Mouse (Mus musculus) CH12.LX (cell line): ENCODE results near the gene Ufd1.
"Not testable (repeated sequence)": the region's sequence is repeated elsewhere in the genome, so short reads cannot be mapped to it uniquely, and the experiment has no call there.

Experiments used
- CHD2 ChIP-seq: IDR thresholded peaks from 2 replicates; pipeline ENCODE4 v1.6.1; 2011; ENCODE audit warnings: low read length, improper control_type of control experiment
- CTCF ChIP-seq, 2 experiments: IDR thresholded peaks in 1 of 2; conservative IDR thresholded peaks in 1 of 2; 2 replicates each; pipeline ENCODE4 v1.5.1; 2011 to 2012; ENCODE audit warnings: low read depth in 2 of 2, low read length in 2 of 2, improper control_type of control experiment in 1 of 2, inconsistent platforms in 1 of 2, mild to moderate bottlenecking in 1 of 2, moderate library complexity in 1 of 2
- E2F4 ChIP-seq: IDR thresholded peaks from 2 replicates; pipeline ENCODE4 v1.6.1; 2011; ENCODE audit warnings: low read depth, low read length, improper control_type of control experiment; ENCODE audit not compliant: insufficient replicate concordance
- EP300 ChIP-seq: IDR thresholded peaks from 2 replicates; pipeline ENCODE4 v1.6.1; 2011; ENCODE audit warnings: low read length, improper control_type of control experiment
- MXI1 ChIP-seq: IDR thresholded peaks from 2 replicates; pipeline ENCODE4 v1.6.1; 2011; ENCODE audit warnings: mild to moderate bottlenecking, low read depth, low read length, improper control_type of control experiment
- MYC ChIP-seq: IDR thresholded peaks from 2 replicates; pipeline ENCODE4 v1.6.1; 2011; ENCODE audit warnings: low read depth, mild to moderate bottlenecking, improper control_type of control experiment, low read length
- POLR2A ChIP-seq: IDR thresholded peaks from 2 replicates; pipeline ENCODE4 v1.6.1; 2011; ENCODE audit warnings: low read depth, mild to moderate bottlenecking, improper control_type of control experiment, low read length
- RCOR1 ChIP-seq: conservative IDR thresholded peaks from 2 replicates; pipeline ENCODE4 v1.6.1; 2012; ENCODE audit warnings: low read depth, mild to moderate bottlenecking, inconsistent platforms, low read length, improper control_type of control experiment
- TCF12 ChIP-seq: IDR thresholded peaks from 2 replicates; pipeline ENCODE4 v1.6.1; 2014; ENCODE audit warnings: low read depth, mild to moderate bottlenecking, inconsistent platforms, low read length, improper control_type of control experiment
- ZC3H11A ChIP-seq: IDR thresholded peaks from 2 replicates; pipeline ENCODE4 v1.6.1; 2012; ENCODE audit warnings: low read depth, mild to moderate bottlenecking, inconsistent platforms, low read length, improper control_type of control experiment
- ZKSCAN1 ChIP-seq: IDR thresholded peaks from 2 replicates; pipeline ENCODE4 v1.6.1; 2012; ENCODE audit warnings: low read depth, inconsistent platforms, low read length, improper control_type of control experiment, borderline replicate concordance
- ZMIZ1 ChIP-seq: IDR thresholded peaks from 2 replicates; pipeline ENCODE4 v1.6.1; 2012; ENCODE audit warnings: low read depth, mild to moderate bottlenecking, inconsistent platforms, low read length, improper control_type of control experiment

DNA sequence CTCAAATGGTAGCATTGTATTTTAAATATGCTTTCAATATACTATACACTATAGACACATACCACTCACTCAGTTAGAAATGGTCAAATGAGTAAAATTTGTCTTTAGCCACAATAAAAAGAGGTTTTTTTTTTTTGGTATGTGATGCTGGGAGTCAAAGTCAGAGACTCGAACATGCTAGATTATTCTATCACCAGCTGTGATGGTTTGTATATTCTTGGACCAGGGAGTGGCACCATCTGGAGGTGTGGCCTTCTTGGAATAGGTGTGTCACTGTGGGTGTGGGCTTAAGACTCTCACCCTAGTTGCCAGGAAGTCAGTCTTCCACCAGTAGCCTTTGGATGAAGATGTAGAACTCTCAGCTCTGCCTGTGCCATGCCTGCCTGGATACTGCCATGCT, 58.9 kb downstream of the Ufd1 start:
- not testable (repeated sequence) for TF ChIP-seq MYC; CHD2; TCF12; ZC3H11A; RCOR1; ZKSCAN1; CTCF (conservative IDR thresholded peaks at IDR 0.05 in 1 of 2, IDR thresholded peaks at IDR 0.05 in 1 of 2; ENCODE audit: low read depth in 2 of 2, low read length in 2 of 2); ZMIZ1; E2F4; EP300; MXI1; POLR2A
